Mouse (Mus musculus) gonadal fat pad, adult 2 months (tissue): ENCODE measurements around the gene Capn10. TPM values are rescaled to one million over a fixed set of nuclear protein-coding genes. Genes with fewer than 3 reads are reported as not detected.
"Not testable (repeated sequence)": the region's sequence is repeated elsewhere in the genome, so short reads cannot be mapped to it uniquely, and the experiment has no call there.

ENCODE experiments used
- DNase-seq: peaks from one replicate; pipeline ENCODE4 v3.0.0-alpha.2; 2012; ENCODE audit warnings: low read depth
- polyA plus RNA-seq: library from polyadenylated mRNA; depleted of rRNA; stranded (reverse); fragments of >200 nt; gene quantifications from 2 replicates; pipeline ENCODE4 v1.2.3, GENCODE M21; 2012

Capn10 gene
- polyA plus RNA-seq, 1 experiment = 69.2 TPM

DNA sequence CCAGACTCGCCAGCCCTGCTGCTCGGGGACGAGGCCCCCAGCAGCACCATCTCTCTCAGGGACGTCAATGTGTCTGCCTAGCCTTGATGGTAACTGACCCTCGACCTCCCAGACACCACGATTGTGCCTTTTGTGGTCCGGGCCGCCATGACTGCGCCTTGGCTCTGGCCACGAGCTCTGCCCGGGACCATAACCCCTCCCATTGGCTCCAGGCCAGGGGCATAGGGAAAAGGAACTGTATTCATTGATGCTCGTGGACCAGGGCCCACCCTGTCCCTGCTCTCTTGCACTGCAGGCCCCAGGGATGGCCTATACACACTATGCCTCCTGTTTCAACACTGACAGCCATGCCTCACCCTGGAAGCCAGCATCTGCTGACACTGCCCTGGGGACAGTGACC is 14.4 kb upstream of the Capn10 start:
- DNase-seq = no peak

DNA sequence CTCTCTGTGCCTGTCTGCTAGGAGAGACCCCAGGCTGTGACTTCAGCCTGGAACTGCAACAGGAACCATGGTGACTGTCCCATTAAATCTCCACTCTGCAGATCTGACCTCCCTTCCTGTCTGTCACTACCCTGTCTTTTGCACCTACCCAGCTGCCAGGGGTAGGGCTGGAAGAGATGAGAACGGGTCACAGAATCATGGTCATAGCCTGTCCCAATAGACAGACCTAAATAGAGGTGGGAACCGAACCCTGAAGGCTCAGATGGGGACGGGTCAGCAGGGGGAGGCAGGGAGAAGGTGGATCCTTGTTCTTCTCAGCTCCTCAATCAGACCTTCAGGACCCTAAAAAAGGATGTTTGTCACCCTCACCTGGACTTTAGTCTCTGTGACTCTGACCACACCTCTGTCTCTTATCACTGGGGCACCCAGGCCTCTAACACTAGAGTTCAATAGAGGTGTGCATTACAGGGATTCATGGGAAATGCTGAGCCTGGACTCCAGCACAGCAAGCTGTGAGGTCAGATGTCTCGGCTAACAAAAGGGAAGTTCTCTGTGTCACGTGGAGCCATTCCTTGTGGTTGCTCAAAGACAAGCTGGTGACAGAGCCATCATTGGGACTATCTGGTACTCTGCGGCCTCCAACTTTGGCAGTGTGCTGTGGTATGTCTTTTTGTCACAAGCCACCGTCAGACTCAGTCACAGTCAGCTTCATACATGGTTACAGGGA is 13.5 kb upstream of the Capn10 start:
- no peak for DNase-seq

DNA sequence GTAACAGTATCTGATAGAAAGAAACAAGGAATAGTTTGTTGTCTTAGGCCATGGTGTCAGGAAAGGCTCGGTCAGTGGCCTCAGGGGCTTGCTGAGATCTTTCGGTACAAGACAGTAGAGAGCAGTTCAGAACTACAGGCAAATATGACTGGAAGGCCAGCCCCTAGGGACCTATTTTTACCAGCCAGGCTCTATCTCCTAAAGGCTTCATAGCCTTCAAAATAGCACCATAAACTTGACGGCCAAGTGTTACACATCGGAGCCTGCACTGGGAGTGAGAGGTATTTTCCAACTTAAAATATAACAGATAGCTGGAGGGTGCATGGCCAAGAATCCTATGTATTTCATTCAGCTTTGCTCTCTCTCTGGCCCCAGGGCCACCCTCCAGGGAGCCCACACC is 12.7 kb upstream of the Capn10 start:
- no peak for DNase-seq

DNA sequence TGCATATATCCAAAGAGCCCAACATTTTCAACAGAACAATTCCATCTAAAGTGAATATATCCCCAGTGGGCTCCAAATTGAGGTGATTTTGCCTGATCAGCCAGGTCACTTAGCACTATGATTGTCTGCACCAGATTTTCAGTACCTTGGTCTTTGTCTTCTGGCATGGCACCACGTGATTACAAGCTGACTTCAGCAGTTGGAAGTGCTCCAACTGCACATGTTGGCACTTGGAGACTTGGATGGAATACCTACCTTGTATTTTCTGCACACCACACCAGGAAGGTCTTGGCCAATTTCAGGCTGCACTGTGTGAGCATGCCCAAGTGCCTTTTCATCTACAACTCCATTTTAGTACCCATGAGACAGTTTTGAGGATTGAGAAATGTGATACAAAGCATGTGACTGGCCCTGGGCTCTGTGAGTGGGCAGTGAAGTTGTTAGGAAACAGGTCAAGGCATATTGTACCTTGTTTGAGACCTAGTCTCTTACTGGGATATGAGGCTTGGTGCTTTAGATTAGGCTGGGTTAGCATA is 3.9 kb upstream of the Capn10 start:
- DNase-seq = peak; percentile 98

DNA sequence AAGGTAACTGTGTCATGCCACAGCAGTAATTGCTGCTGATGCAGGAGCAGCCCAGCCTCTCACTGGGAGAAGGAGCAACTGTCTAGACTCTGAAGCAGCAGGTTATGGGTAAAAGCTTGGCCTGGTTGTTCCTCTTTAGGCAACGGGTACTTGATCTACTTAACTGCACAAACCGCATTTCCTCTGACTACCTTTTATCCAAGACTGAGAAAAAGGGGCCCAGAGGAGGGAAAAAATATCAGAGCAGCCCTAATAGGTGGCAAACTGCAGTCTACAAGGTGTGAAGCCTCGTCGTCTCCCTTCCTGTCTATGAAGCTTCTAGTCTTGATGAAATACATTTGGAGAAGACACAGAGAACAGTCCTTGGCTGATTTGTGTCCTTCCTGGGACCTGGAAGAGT is 565 bp upstream of the Capn10 start:
- no peak for DNase-seq

DNA sequence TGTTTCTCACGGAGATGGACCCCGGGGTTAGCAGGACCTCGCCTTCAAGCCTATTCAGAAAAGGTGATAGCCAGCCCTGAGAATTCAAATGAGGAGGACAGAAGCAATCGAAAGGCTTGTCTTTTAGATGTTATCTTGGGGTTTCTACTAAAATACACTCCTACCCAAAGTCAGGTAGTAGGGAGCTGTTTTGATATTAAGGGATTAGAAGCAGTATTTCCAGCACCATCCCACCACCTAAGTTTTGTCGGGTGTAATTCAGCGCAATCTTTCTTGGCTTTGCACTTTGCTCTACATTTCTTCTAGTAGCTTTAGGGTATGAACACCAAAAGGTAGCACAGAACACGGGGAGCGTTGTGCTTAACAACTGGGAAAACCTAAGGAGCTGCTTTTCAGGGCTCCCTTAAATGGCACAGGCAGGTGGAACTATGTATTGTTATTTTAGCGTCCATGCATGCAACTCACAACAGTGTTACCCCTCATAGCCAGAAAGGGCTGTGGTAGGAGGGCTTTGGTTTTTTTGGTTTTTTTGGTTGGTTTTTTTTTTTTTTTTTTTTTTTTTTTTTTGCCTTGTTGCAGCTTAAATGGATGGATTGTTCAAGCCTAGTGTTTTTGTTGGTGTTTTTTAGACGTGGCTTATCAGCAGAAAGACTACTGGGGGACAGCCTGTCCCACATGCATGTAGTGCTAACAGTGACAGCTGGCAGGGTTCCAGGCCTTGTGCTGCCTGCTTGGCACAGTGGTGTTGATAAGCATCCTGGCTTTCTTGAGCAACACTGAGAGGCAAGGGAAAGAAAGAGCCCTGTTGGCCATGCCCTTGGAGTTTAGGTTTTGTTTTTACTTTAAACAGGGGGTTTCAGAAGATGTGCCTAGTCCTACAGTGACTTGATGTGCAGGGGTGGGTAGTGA is 1.1 kb downstream of the Capn10 start:
- no peak for DNase-seq

DNA sequence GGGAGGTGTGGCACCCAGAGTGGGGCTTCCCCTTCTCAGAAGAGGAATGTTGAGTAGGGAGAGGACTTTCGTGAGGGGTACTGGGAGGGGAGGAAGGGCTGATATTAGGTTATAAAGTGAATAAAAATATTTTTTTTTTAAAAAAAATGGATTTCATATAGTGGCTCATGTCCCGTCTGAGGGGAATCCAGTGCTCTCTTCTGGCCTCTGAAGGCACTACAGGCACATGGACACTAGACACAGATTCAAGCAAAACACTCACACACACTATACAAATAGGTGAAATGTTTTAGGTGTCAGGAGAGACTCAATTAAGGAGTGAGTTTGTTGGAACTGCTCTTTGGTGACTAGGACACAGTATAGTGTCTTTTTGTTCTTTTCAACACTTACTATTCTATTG is 1.8 kb downstream of the Capn10 start:
- DNase-seq = no peak

DNA sequence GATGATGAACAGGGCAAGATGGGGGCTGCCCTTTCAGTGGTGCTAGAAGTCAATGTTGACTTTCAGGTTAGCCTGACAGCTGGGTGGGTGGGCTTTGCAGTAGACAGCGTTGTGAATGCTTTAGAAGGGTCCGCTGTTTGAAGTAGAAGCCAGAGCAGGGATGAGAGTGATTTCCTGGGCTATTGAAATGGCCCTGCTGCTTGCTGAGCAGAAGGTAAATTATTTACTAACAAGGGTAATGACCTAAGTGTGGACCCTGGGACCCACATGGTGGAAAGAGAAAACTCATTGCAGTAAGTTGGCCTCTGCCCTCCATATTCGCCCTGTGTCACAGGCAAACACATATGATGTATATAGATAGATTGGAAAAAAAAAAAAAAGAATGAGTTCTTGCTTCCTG is 2.3 kb downstream of the Capn10 start:
- DNase-seq = no peak

DNA sequence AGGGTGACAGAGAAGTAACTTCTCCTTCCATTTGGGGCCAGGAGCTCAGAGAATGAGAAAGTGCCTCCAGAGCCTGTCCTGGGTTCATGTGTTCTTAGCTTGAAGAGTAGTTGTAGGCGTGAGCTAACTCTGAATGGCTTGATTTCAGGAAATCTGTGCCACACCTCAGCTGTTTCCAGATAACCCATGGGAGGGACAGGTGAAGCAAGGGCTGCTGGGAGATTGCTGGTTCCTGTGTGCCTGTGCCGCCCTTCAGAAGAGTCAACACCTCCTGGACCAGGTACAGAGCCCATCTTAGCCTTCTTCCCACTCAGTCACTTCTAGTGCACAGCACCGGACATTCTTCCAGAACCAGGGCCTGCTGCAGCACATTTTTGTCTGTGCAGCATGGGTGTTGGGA is 3.6 kb downstream of the Capn10 start:
- DNase-seq = no peak

DNA sequence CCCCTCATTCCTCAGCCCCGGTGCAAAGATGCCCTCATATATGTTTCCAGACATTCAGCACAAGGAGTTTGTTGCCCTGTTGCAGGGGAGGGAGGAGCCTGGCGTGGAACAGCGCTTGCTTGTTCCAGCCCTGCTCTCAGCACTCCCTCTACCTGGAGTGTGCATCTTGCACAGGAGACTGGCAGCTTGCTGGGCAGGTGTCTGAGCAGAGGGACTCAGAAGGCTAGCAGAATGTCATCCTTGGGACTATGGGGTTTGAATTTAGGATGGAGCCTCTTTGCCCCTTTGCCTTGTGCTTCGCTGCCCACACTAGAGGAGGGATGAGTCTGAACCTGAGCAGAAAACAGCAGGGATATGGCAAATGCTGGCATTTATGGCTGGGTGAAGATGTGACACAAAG is 5.6 kb downstream of the Capn10 start:
- DNase-seq = no peak

DNA sequence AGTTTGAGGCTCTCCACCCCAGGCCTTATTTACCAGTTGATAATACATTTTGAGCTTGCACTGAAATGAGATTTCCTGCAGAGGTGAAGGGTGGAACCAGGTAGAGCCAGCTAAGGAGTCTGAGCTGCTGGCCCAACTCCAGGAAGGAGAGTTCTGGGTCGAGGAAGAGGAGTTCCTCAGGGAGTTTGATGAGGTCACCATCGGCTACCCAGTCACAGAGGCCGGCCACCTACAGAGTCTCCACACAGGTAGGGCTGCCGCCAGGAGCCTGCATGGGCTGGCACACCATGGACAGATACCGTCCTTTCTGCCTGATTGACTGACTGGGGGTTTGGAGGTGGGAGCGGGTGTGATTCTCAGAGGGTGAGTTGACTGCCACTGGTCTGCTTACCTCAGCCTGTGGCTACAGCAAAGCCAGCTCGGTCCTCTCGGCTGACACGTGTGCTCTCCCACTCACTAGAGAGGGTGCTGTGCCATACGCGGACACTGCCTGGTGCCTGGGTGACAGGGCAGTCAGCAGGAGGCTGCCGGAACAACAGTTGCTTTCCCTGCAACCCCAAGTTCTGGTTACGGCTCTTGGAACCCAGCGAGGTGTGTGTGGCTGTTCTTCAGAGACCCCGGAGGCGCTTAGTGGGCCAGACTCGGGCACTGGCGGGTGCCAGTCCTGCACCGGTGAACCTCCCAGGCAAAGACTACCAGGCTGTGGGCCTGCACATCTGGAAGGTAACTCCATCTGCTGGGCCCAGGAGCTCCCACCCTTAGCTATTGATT is 9.2 kb downstream of the Capn10 start:
- no peak for DNase-seq

DNA sequence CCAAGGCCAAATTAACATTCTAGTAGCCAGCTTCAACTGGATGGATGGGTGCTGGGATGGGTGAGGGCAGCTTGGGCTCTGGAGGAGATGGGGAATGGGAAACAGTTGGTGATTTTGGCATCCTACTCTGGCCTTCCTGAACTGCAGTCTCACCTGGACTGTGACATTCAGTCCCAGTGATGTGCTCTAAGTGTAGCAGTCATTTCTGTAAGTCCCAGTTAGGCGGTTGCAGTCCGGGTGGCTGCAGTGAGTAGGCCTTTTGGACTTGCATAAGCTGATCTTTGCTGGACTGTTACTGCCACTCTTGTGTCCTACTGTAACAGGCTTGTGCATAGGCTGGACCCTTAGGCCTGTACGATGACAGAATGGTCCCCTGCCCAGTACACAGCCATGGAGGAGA is 13.8 kb downstream of the Capn10 start:
- no peak for DNase-seq

DNA sequence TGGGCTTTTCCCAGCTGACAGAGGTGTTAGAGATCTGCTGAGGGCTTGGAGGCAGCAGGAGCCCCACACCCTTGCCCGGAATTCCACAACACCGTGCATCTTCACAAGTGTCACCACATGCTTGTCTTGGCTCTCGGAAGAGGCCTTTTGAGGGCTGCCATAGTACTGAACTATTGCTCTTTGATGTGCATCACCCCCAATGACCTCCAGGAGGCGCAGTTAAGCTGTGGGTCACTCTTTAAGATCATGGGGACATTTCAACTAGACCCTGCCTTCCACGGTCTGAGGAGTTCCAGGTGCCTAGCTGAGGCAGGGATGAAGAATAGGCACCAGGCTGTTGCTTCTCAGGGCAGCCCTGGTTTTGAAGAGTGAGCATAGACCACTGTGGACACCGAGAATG is 15.2 kb downstream of the Capn10 start:
- no peak for DNase-seq

DNA sequence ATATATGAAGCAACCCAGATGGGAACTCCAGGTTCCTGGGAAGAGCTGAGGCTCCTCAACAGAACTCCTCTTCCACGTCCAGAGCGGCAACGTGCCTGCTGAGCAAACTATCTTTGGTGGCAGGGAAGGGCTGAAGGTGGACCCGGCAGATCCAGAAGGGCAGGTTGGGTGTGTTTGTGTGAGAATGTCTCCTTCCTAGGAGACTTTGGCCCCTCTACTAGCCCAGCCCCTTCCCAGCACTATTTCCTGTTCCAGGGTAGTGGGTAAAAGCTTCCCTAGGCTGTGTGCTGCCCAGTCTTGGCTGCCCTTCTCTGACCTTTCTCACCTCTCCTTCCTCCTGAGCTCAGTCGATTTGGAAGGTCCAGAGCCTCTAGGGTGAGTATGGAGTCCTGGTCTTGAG is 16.4 kb downstream of the Capn10 start, which contains the start of gene Gpr35:
Gpr35 (plus strand) TSS at position 259 of the 400 bp plus-strand sequence.
- DNase-seq = no peak

DNA sequence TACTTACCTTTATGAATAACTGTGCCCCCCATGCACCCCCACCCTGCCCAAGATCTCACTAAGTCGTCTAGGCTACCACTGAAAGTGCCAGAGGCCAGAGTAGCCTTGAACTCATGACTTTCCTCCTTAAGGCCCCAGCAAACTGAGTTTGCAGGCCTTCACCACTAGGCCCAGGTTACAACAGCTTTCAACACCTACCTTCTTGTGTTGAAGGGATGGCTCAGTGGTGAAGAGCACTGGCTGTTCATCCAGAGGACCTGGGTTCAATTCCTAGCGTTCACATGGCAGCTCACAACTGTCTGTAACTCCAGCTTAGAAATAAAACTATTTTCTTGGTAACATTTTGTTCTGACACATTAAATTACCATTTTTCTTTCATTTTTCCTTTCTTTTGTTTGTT is 19.5 kb downstream of the Capn10 start:
- no peak for DNase-seq

DNA sequence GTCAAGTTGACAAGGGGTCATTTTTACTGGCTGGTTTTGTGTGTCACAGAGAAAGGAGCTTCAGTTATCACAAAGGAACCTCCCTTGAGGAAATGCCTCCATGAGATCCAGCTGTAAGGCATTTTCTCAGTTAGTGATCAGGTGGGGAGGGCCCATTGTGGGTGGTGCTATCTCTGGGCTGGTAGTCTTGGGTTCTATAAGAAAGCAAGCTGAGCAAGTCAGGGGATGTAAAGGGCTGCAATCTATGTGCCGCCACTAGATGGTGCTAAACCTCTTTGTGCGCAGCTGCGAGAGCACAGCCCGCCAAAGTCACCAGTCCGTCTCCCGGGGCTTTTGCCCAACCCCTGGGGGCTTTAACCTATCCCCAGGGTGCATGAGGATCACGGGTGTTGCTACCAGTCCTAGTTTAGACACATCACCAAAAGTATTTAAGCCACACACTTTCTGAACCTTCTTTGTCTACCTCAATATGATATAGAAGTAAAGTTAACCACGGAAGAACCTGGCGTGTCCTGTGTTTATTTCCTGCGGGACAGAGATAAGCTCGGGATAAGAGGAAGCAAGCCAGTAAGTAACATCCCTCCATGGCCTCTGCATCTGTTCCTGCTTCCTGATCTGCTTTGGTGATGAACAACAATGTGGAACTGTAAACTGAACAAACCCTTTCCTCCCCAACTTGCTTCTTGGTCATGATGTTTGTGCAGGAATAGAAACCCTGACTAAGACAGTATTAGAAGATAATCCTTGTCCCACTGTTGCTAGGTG is 22.6 kb downstream of the Capn10 start:
- DNase-seq = not testable (repeated sequence)

DNA sequence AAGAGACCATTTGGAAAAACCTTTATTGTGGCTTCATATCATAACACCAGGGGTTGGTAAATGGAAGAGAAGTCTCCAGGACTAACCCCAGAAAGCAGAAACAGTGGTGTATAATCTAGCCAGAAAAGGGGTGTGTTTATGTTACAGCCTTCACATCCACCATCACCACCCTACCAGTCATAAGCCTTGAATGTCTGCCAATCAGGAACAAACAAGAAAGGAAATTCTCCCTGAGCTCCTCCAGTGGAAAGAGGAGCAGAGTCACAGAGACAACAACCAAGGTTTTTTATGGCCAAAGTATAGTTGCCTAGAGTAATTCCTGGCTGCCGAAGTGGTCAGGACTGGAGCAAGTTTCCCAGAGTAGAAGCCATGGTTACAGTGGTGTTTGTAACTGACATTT is 24.8 kb downstream of the Capn10 start:
- no peak for DNase-seq

DNA sequence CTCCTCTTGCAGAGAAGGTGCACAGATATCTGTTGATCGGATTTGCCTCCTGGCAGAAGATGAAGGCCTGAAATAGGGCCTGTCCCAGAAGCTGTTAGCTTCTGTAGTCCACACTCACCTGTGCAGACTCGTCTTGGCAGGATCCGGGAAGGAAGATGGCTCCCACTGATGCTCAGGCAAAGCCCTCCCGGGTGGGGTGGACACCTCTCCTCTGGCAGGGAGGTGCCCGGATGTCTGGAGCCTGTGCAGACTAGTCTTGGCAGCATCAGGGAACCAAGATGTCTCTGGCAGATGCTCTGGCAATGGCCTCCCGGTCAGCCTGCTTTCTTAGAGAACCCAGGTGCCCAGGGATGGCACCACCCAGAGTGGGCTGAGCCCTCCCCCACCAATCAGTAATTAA is 36.6 kb downstream of the Capn10 start:
- not testable (repeated sequence) for DNase-seq

DNA sequence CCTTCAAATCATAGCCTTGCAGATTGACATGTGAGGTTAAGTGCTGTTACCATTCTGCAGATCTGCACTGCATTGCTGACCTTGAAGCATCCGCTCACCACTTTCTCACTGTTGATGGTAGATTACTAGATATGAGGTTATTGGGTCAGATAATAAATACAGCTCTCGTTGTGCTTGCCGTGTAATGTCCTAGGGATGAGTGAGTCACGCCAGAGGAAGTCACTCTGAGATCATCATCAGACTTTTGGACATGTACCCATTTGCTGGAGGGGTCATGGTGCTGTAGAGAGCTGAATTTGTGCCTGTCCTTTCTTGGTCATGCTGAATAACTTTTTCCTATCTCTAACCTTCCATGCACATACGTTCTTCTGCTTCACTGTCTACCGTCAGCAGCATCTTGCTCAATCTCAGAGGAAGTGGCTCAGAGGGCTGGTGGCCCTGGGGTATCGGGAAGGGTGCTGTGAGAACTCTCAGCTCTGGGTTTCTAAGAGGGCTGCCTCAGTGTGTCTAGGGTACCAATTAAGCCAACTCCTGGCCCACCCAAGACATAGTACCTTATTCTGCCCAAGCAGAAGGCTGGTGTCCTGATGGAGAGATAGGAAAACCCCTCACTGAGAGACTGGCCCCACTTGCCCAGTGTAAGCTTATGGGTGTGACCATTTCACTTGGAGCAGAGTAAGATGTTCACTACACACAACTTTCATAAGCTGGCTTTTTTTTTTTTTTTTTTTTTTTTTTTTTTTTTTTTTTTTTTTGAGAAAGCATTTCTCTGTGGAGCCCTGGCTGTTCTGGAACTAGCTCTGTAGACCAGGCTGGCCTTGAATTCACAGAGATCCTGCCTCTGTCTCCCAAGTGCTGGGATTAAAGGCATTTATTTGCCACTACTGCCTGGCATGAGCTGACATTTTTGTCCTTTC is 38.0 kb downstream of the Capn10 start:
- no peak for DNase-seq

DNA sequence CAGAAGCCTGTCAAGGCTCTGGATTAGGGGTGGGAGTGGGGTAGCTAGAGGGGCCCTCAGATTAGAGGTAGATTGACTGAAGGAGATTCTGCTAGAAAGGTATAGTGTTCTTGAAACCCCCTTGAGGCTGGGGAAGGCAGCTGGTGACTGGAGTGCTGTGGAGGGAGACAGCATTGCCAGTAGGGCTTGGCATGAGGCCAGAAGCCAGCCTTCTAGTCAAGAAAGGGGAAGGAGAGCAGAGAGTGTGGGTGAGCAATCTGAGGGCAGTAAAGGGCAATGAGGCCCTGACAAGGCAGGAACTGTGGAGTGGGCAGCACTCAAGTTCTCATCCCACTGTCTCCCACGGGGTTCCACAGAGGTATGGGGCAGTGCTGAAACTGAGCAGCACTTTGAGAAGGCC is 38.7 kb downstream of the Capn10 start:
- DNase-seq = no peak
